Mouse (Mus musculus) liver, embryonic 14.5 days (tissue): ENCODE data around the gene Phlda3. TPM values are rescaled to one million over a fixed set of nuclear protein-coding genes. Genes with fewer than 3 reads are reported as not detected.

Experiments
- ATAC-seq: fragments of 200-750 bp; cut with Nextera tagmentation; 2 replicates; pipeline ENCODE4 v1.8.0; 2017; ENCODE audit warnings: moderate number of reproducible peaks, mild to moderate bottlenecking, moderate library complexity; ENCODE audit not compliant: insufficient read depth
- DNase-seq, 3 experiments: peaks; one replicate each; pipeline ENCODE4 v3.0.0-alpha.2; 2012 to 2013; ENCODE audit warnings: low read depth in 3 of 3, low spot score in 3 of 3
- H3K27ac ChIP-seq: fragments of 300-500 bp; sonication (generic); 2 replicates; pipeline ENCODE4 v1.5.1; 2014; ENCODE audit warnings: moderate library complexity, mild to moderate bottlenecking, control low read depth, inconsistent platforms
- H3K27me3 ChIP-seq: fragments of 300-500 bp; sonication (generic); 2 replicates; pipeline ENCODE4 v1.6.1; 2014; ENCODE audit warnings: mild to moderate bottlenecking, low read length, moderate library complexity; ENCODE audit not compliant: control insufficient read depth, insufficient read depth
- H3K36me3 ChIP-seq: fragments of 300-500 bp; sonication (generic); replicated peaks from 2 replicates; pipeline ENCODE4 v1.6.1; 2014; ENCODE audit warnings: low read depth; ENCODE audit not compliant: control insufficient read depth, insufficient read depth
- H3K4me1 ChIP-seq, 2 experiments: fragments of 200-500 bp in 1 of 2; fragments of 300-500 bp in 1 of 2; sonication (generic) in 1 of 2; replicated peaks; 2 replicates each; pipeline ENCODE4 v1.6.1; 2012 to 2014; ENCODE audit warnings: antibody characterized with exemption in 1 of 2, inconsistent platforms in 1 of 2, low read length in 1 of 2; ENCODE audit not compliant: control insufficient read depth in 2 of 2, insufficient read depth in 2 of 2
- H3K4me2 ChIP-seq: fragments of 300-500 bp; sonication (generic); 2 replicates; pipeline ENCODE4 v1.6.1; 2014; ENCODE audit warnings: low read depth, mild to moderate bottlenecking, control low read depth, moderate library complexity
- H3K4me3 ChIP-seq, 2 experiments: fragments of 200-500 bp in 1 of 2; fragments of 300-500 bp in 1 of 2; sonication (generic) in 1 of 2; 2 replicates each; pipeline ENCODE4 v1.5.1; 2012 to 2014; ENCODE audit warnings: low read depth in 2 of 2, low read length in 2 of 2, mild to moderate bottlenecking in 2 of 2, control low read depth in 1 of 2, inconsistent platforms in 1 of 2, moderate library complexity in 1 of 2; ENCODE audit not compliant: insufficient read depth in 1 of 2
- H3K9ac ChIP-seq: fragments of 300-500 bp; sonication (generic); replicated peaks from 2 replicates; pipeline ENCODE4 v1.6.1; 2014; ENCODE audit warnings: mild to moderate bottlenecking, control low read depth, moderate library complexity
- H3K9me3 ChIP-seq: fragments of 300-500 bp; sonication (generic); 2 replicates; pipeline ENCODE4 v1.6.1; 2016; ENCODE audit warnings: low read length, mixed read lengths; ENCODE audit not compliant: control insufficient read depth
- CTCF ChIP-seq: IDR thresholded peaks from 2 replicates; pipeline ENCODE4 v1.5.1; 2016; ENCODE audit warnings: antibody characterized with exemption, low read depth, control low read depth
- EP300 ChIP-seq: IDR thresholded peaks from 2 replicates; pipeline ENCODE4 v1.6.1; 2016; ENCODE audit warnings: antibody characterized with exemption, low read depth
- WGBS: fragments of 180-500 bp; shearing (Covaris S2); extraction: QIAGEN DNeasy Blood & Tissue Kit; methylation state at CpG from one replicate; pipeline ENCODE4 v1.1.7; 2014; ENCODE audit not compliant: insufficient replicate concordance; 5-methylcytosine and 5-hydroxymethylcytosine counted together
- polyA plus RNA-seq, 2 experiments: library from polyadenylated mRNA; depleted of rRNA in 1 of 2; stranded (reverse) in 1 of 2; unstranded in 1 of 2; fragments of >200 nt; fragmentation: Nextera tagmentation in 1 of 2; extraction: Ambion mirVana in 1 of 2; gene quantifications; 2 replicates each; pipeline versions ENCODE4 v1.2.1 to v1.2.3; 2012 to 2014

Phlda3 gene
- polyA plus RNA-seq, 2 experiments: 3.2 to 5.2 TPM

DNA sequence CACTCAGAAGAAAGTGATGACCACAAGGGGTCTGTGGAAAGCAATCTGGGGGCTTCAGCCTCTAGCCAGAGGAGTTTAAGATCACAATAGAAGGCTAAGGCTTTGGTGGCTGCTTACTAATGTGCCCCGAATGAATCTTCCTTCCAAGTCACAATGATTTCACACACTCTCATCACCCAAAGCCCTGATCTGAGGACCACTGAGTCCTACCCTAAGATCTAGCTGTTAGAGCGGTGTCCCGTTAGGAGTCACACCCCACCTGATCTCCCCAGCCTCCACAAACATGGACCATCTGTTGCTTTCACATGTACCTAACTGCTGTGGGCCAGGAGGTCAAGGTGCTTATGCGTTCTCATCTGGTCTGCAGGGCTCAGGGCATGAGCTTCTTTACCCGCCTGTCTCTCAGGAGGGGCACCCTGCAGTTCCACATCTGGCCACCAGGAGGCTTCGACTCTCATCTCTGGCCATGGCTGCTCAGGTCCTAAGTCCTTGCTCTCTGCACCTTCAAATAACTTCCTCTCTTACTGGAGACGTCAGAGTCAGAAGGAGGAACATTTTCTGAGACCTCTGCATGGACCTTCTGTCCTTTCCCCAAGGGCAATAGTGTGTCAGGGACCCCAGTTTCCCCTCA lies 45.2 kb downstream of the Phlda3 start:
- peaks cover 2% of the 10 kb centered on the region; the same call in 1 of the 2 replicates for H3K27me3 ChIP-seq
- H3K9me3 ChIP-seq: no peaks in the 10 kb centered on the region
- TF ChIP-seq EP300: no peak
- TF ChIP-seq CTCF: peak; percentile 99
- no peak for ATAC-seq
- no peak overlapping the region for H3K9ac ChIP-seq
- no peaks in the 10 kb centered on the region for H3K36me3 ChIP-seq
- H3K4me2 ChIP-seq: no peak overlapping the region
- no peak overlapping the region for H3K27ac ChIP-seq
- DNase-seq: peak in 2 of 3 experiments; percentile 26 to 45
- no peak overlapping the region for H3K4me3 ChIP-seq
- WGBS: 26% methylated on average over 7 of the region's 7 CpGs
- H3K4me1 ChIP-seq: 0 out of 4 replicates have a peak, but pooled peaks cover 0 to 3% of the 10 kb centered on the region in 2 experiments

DNA sequence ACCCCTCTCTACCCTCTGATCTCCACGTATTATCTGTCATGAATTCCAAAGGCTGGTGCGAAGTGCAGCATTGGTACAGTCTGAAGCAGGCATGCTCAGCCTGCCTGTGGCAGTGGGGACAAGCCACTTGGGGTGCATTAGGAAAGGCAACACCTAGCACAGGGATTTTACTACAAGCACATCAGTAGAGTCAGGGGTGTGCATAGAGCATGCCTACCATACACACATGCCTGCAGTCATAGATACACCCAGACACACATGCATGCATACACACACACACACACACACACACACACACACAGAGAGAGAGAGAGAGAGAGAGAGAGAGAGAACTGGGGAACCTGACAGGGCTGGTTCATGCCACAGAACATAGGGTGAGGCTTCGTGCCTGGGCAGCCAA lies 46.3 kb downstream of the Phlda3 start:
- no peak for TF ChIP-seq CTCF
- no peaks in the 10 kb centered on the region for H3K36me3 ChIP-seq
- no peak overlapping the region for H3K4me2 ChIP-seq
- no peak overlapping the region for H3K9ac ChIP-seq
- H3K27me3 ChIP-seq: peaks cover 12% of the 10 kb centered on the region
- no peak for DNase-seq
- no peak overlapping the region for H3K4me3 ChIP-seq
- 0 out of 4 replicates have a peak, but pooled peaks cover 0 to 3% of the 10 kb centered on the region in 2 experiments for H3K4me1 ChIP-seq
- H3K27ac ChIP-seq: no peak overlapping the region
- H3K9me3 ChIP-seq: no peaks in the 10 kb centered on the region
- 54% methylated on average over 3 of the region's 3 CpGs for WGBS
- no peak for ATAC-seq

DNA sequence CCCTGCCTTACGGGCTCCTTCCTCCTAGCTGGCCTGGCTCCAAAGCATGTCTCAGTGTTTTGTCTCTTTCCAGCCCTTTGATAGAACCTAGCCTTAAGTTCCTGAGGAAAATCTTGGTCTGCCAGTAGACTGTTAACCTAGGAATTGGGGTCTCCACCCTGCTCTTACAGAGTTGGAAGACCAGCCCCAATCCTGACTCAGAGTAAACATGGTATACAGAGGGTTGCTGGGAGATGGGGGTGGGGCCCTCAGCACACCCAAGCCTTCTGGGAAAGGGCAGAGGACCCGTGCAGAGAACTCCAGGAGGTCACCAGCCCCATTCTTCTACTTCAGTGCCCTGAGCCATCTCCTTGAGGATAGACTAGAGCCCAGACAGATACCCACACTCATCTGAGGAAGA lies 46.7 kb downstream of the Phlda3 start:
- Histone ChIP-seq H3K27me3 (peaks cover 16% of the 10 kb centered on the region), H3K9me3 (no peaks in the 10 kb centered on the region), H3K4me2 (no peak overlapping the region), H3K36me3 (no peaks in the 10 kb centered on the region), H3K9ac (no peak overlapping the region), H3K4me1 (0 out of 4 replicates have a peak, but pooled peaks cover 0 to 3% of the 10 kb centered on the region in 2 experiments), H3K27ac (no peak overlapping the region), H3K4me3 (no peak overlapping the region)
- DNase-seq (no peak), ATAC-seq (no peak)
- no peak for TF ChIP-seq CTCF
- TF ChIP-seq EP300: no peak
- 36% methylated on average over 2 of the region's 2 CpGs for WGBS

GRCm38 (mm10) chr1:135813071-135813470 lies 47.2 kb downstream of the Phlda3 start:
- DNase-seq: no peak
- ATAC-seq: no peak

DNA sequence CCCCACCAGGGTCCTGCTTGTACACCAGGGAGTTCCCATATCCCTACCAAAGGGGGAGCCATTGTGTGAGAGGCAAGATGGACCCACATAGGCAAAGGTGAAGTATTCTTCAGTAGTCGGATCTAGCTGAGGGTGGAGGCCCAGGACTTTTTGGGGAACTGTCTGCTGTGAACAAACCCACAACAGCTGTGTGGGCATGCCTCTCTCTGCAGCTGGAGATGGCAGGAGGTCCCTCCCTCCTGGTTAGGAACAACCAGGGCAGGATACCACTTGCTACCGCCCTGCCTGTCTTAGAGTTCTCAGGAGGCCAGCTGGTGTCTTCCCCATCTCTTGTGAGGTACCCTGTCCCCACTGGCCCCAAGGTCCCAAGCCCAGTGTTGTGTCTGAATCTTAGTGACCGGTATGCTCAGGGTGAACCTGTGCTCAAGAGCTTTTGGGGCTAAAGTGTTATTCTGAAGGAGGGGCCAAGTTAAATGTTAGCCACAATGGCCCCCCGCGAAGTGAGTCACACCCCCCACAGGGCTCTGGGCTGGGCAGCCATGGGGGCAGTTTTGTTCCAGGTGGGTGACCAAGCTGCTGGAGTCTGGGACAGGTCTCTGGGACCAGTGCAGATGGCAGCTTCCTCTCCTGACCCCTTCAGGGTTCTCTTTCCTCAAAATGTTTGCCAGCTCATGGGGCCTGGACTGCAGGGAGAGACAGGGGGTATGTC lies 47.9 kb downstream of the Phlda3 start:
- H3K27me3 ChIP-seq: peaks cover 29% of the 10 kb centered on the region
- no peak overlapping the region for H3K4me2 ChIP-seq
- no peak for ATAC-seq
- no peak for DNase-seq
- no peaks in the 10 kb centered on the region for H3K9me3 ChIP-seq
- H3K9ac ChIP-seq: no peak overlapping the region
- 0 out of 4 replicates have a peak, but pooled peaks cover 0 to 3% of the 10 kb centered on the region in 2 experiments for H3K4me1 ChIP-seq
- H3K27ac ChIP-seq: no peak overlapping the region
- TF ChIP-seq EP300 (no peak), CTCF (no peak)
- WGBS: 62% methylated on average over 5 of the region's 5 CpGs
- H3K36me3 ChIP-seq: no peaks in the 10 kb centered on the region
- no peak overlapping the region for H3K4me3 ChIP-seq

More at GRCm38 (mm10) chr1:135813071-135813470, 47.2 kb downstream of the Phlda3 start:
- Histone ChIP-seq H3K36me3 (no peaks in the 10 kb centered on the region), H3K9ac (no peak overlapping the region), H3K4me2 (no peak overlapping the region), H3K27ac (no peak overlapping the region), H3K27me3 (peaks cover 21% of the 10 kb centered on the region), H3K4me3 (no peak overlapping the region), H3K4me1 (0 out of 4 replicates have a peak, but pooled peaks cover 0 to 3% of the 10 kb centered on the region in 2 experiments), H3K9me3 (no peaks in the 10 kb centered on the region)
- TF ChIP-seq EP300 (no peak), CTCF (no peak)
- 35% methylated on average over 4 of the region's 4 CpGs for WGBS
